Mouse (Mus musculus) neural tube, embryonic 13.5 days (tissue): Measurements from ENCODE around the gene Tmprss4. TPM values are rescaled to one million over a fixed set of nuclear protein-coding genes. Genes with fewer than 3 reads are reported as not detected.

Experiments used
- ATAC-seq: fragments of 200-750 bp; cut with Nextera tagmentation; 2 replicates; pipeline ENCODE4 v1.8.0; 2017; ENCODE audit warnings: low read depth, mild to moderate bottlenecking, moderate TSS enrichment, moderate library complexity
- H3K27ac ChIP-seq: fragments of 300-500 bp; sonication (generic); replicated peaks from 2 replicates; pipeline ENCODE4 v1.5.1; 2015; ENCODE audit warnings: moderate library complexity, mild to moderate bottlenecking, inconsistent platforms
- H3K27me3 ChIP-seq: fragments of 300-500 bp; sonication (generic); 2 replicates; pipeline ENCODE4 v1.6.1; 2015; ENCODE audit warnings: mild to moderate bottlenecking, inconsistent platforms
- H3K36me3 ChIP-seq: fragments of 300-500 bp; sonication (generic); 2 replicates; pipeline ENCODE4 v1.6.1; 2015; ENCODE audit warnings: mild to moderate bottlenecking, inconsistent platforms
- H3K4me1 ChIP-seq: fragments of 300-500 bp; sonication (generic); replicated peaks from 2 replicates; pipeline ENCODE4 v1.6.1; 2015; ENCODE audit warnings: inconsistent platforms
- H3K4me2 ChIP-seq: fragments of 300-500 bp; sonication (generic); 2 replicates; pipeline ENCODE4 v1.6.1; 2015; ENCODE audit warnings: inconsistent platforms, mild to moderate bottlenecking, moderate library complexity
- H3K4me3 ChIP-seq: fragments of 300-500 bp; sonication (generic); 2 replicates; pipeline ENCODE4 v1.5.1; 2015; ENCODE audit warnings: mild to moderate bottlenecking, inconsistent platforms
- H3K9ac ChIP-seq: fragments of 300-500 bp; sonication (generic); 2 replicates; pipeline ENCODE4 v1.6.1; 2015; ENCODE audit warnings: moderate library complexity, mild to moderate bottlenecking, inconsistent platforms
- H3K9me3 ChIP-seq: fragments of 300-500 bp; sonication (generic); 2 replicates; pipeline ENCODE4 v1.6.1; 2016; ENCODE audit warnings: inconsistent platforms
- WGBS: fragments of 180-500 bp; shearing (Covaris S2); methylation state at CpG from one replicate; pipeline ENCODE4 v1.1.7; 2015; 5-methylcytosine and 5-hydroxymethylcytosine counted together
- polyA plus RNA-seq: library from polyadenylated mRNA; unstranded; fragments of >200 nt; fragmentation: Nextera tagmentation; extraction: Ambion mirVana; gene quantifications from 2 replicates; pipeline ENCODE4 v1.2.1, GENCODE M21; 2015

The Tmprss4 gene
- polyA plus RNA-seq, 1 experiment from 2014 or later = not detected

- ATAC-seq = no peak
- no peak overlapping the region for H3K9ac ChIP-seq
- H3K4me2 ChIP-seq = no peak overlapping the region
- H3K27me3 ChIP-seq = no peaks in the 10 kb centered on the region
- no peaks in the 10 kb centered on the region for H3K36me3 ChIP-seq
- H3K4me3 ChIP-seq = no peak overlapping the region
- H3K4me1 ChIP-seq = no peaks in the 10 kb centered on the region
- WGBS = 90% methylated on average over 4 of the region's 4 CpGs
- H3K9me3 ChIP-seq = no peaks in the 10 kb centered on the region
- no peak overlapping the region for H3K27ac ChIP-seq
These were observed 14.2 kb downstream of the Tmprss4 start for GRCm38 (mm10) chr9:45189661-45190174.

- no peaks in the 10 kb centered on the region for H3K27me3 ChIP-seq
- no peaks in the 10 kb centered on the region for H3K4me1 ChIP-seq
- H3K9me3 ChIP-seq = no peaks in the 10 kb centered on the region
- H3K27ac ChIP-seq = no peak overlapping the region
- no peak overlapping the region for H3K4me2 ChIP-seq
- no peak overlapping the region for H3K9ac ChIP-seq
- ATAC-seq = no peak
- no peak overlapping the region for H3K4me3 ChIP-seq
- H3K36me3 ChIP-seq = no peaks in the 10 kb centered on the region
- 93% methylated on average over 10 of the region's 10 CpGs for whole genome bisulfite sequencing
These were observed 15.0 kb downstream of the Tmprss4 start for GRCm38 (mm10) chr9:45188570-45189563.

GRCm38 (mm10) chr9:45185250-45185649, 18.6 kb downstream of the Tmprss4 start:
- H3K9ac ChIP-seq = no peak overlapping the region
- H3K9me3 ChIP-seq = no peaks in the 10 kb centered on the region
- no peak overlapping the region for H3K4me3 ChIP-seq
- H3K27ac ChIP-seq = no peak overlapping the region
- ATAC-seq = no peak
- 83% methylated on average over 4 of the region's 4 CpGs for WGBS
- no peak overlapping the region for H3K4me2 ChIP-seq
- H3K4me1 ChIP-seq = no peaks in the 10 kb centered on the region
- H3K27me3 ChIP-seq = no peaks in the 10 kb centered on the region
- no peaks in the 10 kb centered on the region for H3K36me3 ChIP-seq

- WGBS = 81% methylated on average over 6 of the region's 6 CpGs
- no peak overlapping the region for H3K27ac ChIP-seq
- ATAC-seq = no peak
These were observed 20.6 kb downstream of the Tmprss4 start for GRCm38 (mm10) chr9:45183266-45183665.

GRCm38 (mm10) chr9:45182521-45182920, 21.4 kb downstream of the Tmprss4 start:
- Histone ChIP-seq H3K9ac (no peak overlapping the region), H3K4me2 (no peak overlapping the region), H3K27ac (no peak overlapping the region), H3K4me3 (no peak overlapping the region), H3K9me3 (no peaks in the 10 kb centered on the region), H3K36me3 (no peaks in the 10 kb centered on the region), H3K27me3 (no peaks in the 10 kb centered on the region), H3K4me1 (no peaks in the 10 kb centered on the region)
- ATAC-seq = no peak
- WGBS = 63% methylated on average over 3 of the region's 3 CpGs

More at GRCm38 (mm10) chr9:45183266-45183665, 20.6 kb downstream of the Tmprss4 start:
- H3K9ac ChIP-seq = no peak overlapping the region
- no peak overlapping the region for H3K4me3 ChIP-seq
- no peaks in the 10 kb centered on the region for H3K36me3 ChIP-seq
- H3K9me3 ChIP-seq = no peaks in the 10 kb centered on the region
- no peaks in the 10 kb centered on the region for H3K4me1 ChIP-seq
- H3K4me2 ChIP-seq = no peak overlapping the region
- H3K27me3 ChIP-seq = no peaks in the 10 kb centered on the region

GRCm38 (mm10) chr9:45181770-45182169, 22.1 kb downstream of the Tmprss4 start, which contains the start of gene BC049352:
Gene BC049352 (plus strand): TSS chr9:45182007.
- no peaks in the 10 kb centered on the region for H3K9me3 ChIP-seq
- H3K27ac ChIP-seq = no peak within 1 kb of the TSS
- no peak within 1 kb of the TSS for H3K9ac ChIP-seq
- H3K4me3 ChIP-seq = no peak within 1 kb of the TSS
- H3K36me3 ChIP-seq = no peaks in the 10 kb centered on the region
- no peaks in the 10 kb centered on the region for H3K4me1 ChIP-seq
- no peaks in the 10 kb centered on the region for H3K27me3 ChIP-seq
- no peak for ATAC-seq
- H3K4me2 ChIP-seq = no peak within 1 kb of the TSS
- WGBS = 30% methylated on average over 2 of the region's 2 CpGs

- Histone ChIP-seq H3K9me3 (no peaks in the 10 kb centered on the region), H3K4me3 (no peak overlapping the region), H3K27ac (no peak overlapping the region), H3K9ac (no peak overlapping the region), H3K4me2 (no peak overlapping the region), H3K4me1 (no peaks in the 10 kb centered on the region), H3K27me3 (no peaks in the 10 kb centered on the region), H3K36me3 (no peaks in the 10 kb centered on the region)
- WGBS = 83% methylated on average over 5 of the region's 5 CpGs
- ATAC-seq = no peak
These were observed 24.6 kb downstream of the Tmprss4 start for GRCm38 (mm10) chr9:45179282-45179681.

- H3K4me3 ChIP-seq = no peak overlapping the region
- H3K4me1 ChIP-seq = no peaks in the 10 kb centered on the region
- ATAC-seq = no peak
- no peak overlapping the region for H3K9ac ChIP-seq
- H3K9me3 ChIP-seq = no peaks in the 10 kb centered on the region
- H3K36me3 ChIP-seq = no peaks in the 10 kb centered on the region
- WGBS = 66% methylated on average over 3 of the region's 3 CpGs
- H3K4me2 ChIP-seq = no peak overlapping the region
- H3K27ac ChIP-seq = no peak overlapping the region
- H3K27me3 ChIP-seq = no peaks in the 10 kb centered on the region
These were observed 30.4 kb downstream of the Tmprss4 start for GRCm38 (mm10) chr9:45173475-45173874.

- no peak for ATAC-seq
- Histone ChIP-seq H3K27me3 (no peaks in the 10 kb centered on the region), H3K4me1 (no peaks in the 10 kb centered on the region), H3K9me3 (no peaks in the 10 kb centered on the region), H3K4me3 (no peak overlapping the region), H3K36me3 (no peaks in the 10 kb centered on the region), H3K27ac (no peak overlapping the region), H3K9ac (no peak overlapping the region), H3K4me2 (no peak overlapping the region)
- WGBS = 70% methylated on average over 1 of the region's 1 CpGs
These were observed 32.8 kb downstream of the Tmprss4 start for GRCm38 (mm10) chr9:45171073-45171610.

GRCm38 (mm10) chr9:45170150-45170549, 33.7 kb downstream of the Tmprss4 start:
- H3K4me3 ChIP-seq = no peak overlapping the region
- no peak overlapping the region for H3K27ac ChIP-seq
- no peaks in the 10 kb centered on the region for H3K36me3 ChIP-seq
- H3K9me3 ChIP-seq = no peaks in the 10 kb centered on the region
- no peaks in the 10 kb centered on the region for H3K27me3 ChIP-seq
- H3K9ac ChIP-seq = no peak overlapping the region
- 85% methylated on average over 5 of the region's 5 CpGs for whole genome bisulfite sequencing
- H3K4me1 ChIP-seq = no peaks in the 10 kb centered on the region
- ATAC-seq = no peak
- no peak overlapping the region for H3K4me2 ChIP-seq

GRCm38 (mm10) chr9:45167903-45168302, 36.0 kb downstream of the Tmprss4 start:
- Histone ChIP-seq H3K9ac (no peak overlapping the region), H3K4me3 (no peak overlapping the region), H3K27me3 (no peaks in the 10 kb centered on the region), H3K36me3 (no peaks in the 10 kb centered on the region), H3K9me3 (no peaks in the 10 kb centered on the region), H3K27ac (no peak overlapping the region), H3K4me1 (no peaks in the 10 kb centered on the region), H3K4me2 (no peak overlapping the region)
- no peak for ATAC-seq
- 78% methylated on average over 5 of the region's 5 CpGs for WGBS

GRCm38 (mm10) chr9:45153361-45153760, 50.5 kb downstream of the Tmprss4 start:
- H3K36me3 ChIP-seq = no peaks in the 10 kb centered on the region
- H3K27ac ChIP-seq = no peak overlapping the region

More at GRCm38 (mm10) chr9:45153361-45153760, 50.5 kb downstream of the Tmprss4 start:
- WGBS = 84% methylated on average over 7 of the region's 7 CpGs
- Histone ChIP-seq H3K9me3 (0 out of 2 replicates have a peak, but pooled peaks cover 4% of the 10 kb centered on the region), H3K4me2 (no peak overlapping the region), H3K4me3 (no peak overlapping the region), H3K27me3 (peaks cover 20% of the 10 kb centered on the region), H3K9ac (no peak overlapping the region), H3K4me1 (no peaks in the 10 kb centered on the region)
- no peak for ATAC-seq
